Mouse (Mus musculus) cerebellum, adult 2 months (tissue): Measurements from ENCODE around the gene Trub1.

Source experiments
- CTCF ChIP-seq: fragments of 200-500 bp; IDR thresholded peaks from 2 replicates; pipeline ENCODE4 v1.5.1; 2011; ENCODE audit warnings: low read depth, mild to moderate bottlenecking, control low read depth, low read length, moderate library complexity, borderline replicate concordance; ENCODE audit not compliant: insufficient read depth
- POLR2A ChIP-seq: fragments of 200-500 bp; IDR thresholded peaks from 2 replicates; pipeline ENCODE4 v1.6.1; 2011; ENCODE audit warnings: low read length, control low read depth, borderline replicate concordance; ENCODE audit not compliant: insufficient read depth

GRCm38 (mm10) chr19:57506591-57506990, 53.9 kb downstream of the Trub1 start:
- TF ChIP-seq CTCF (no peak), POLR2A (no peak)
